17 mouse cellular contexts compared by ENCODE assay signal in the genomic region with DNA sequence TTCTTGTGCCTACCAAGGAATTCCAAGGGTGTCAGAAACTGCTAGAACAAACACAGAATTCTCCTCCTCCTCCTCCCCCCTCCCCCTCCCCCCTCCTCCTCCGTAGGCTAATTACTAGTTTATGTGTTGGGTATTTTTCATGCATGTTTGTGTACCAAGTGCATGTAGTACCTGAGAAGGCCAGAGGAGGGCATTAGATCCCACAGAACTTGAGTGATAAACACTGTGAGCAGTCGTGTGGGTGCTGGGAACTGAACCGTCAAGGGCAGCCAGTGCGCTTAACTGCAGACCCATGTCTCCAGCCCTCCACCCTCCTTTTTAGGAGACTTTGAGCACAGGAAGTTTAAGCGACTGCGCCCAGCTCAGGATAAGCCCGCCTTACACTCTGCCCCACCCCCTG.
DNase-seq lines count a peak whose midpoint lies in the region; ATAC-seq and TF ChIP-seq lines count a peak whose summit lies in the region.
"Had no signal": no experiment of that assay in that cellular context is flagged by ENCODE, and none has a peak within 500 bp of the region (broad histone marks: within the 10 kb centered on the region; RNA-seq: fewer than 3 reads in every experiment).

No protein-coding gene starts in this region.

- H3K4me3 ChIP-seq in hindbrain, postnatal 0 days (ENCODE audit: low read length) = no peak overlapping the region
- no peak overlapping the region for H3K4me3 ChIP-seq in hindbrain, embryonic 13.5 days
- no peak overlapping the region for H3K4me3 ChIP-seq in lung, postnatal 0 days (ENCODE audit: low read depth, low read length)
- H3K4me3 ChIP-seq in lung, adult 2 months (replicated peaks; ENCODE audit: extremely low read depth, low read depth, low read length) = no peak overlapping the region
- H3K4me3 ChIP-seq: embryonic facial prominence, embryonic 13.5 days; megakaryocyte, embryonic 14.5 days; neural tube, embryonic 13.5 days; stomach, embryonic 15.5 days had no signal

- DNase-seq in hindbrain, postnatal 0 days (ENCODE audit: low spot score) = no peak
- DNase-seq in lung, postnatal 0 days (ENCODE audit: low spot score) = no peak
- DNase-seq in lung, adult 2 months = no peak
- peak; percentile 77 for DNase-seq in ES-CJ7 (ENCODE audit: low read depth, low spot score)
- DNase-seq in induced T-regulatory cell, adult 2 months (ENCODE audit: low read depth) = peak; percentile 46
- no peak for DNase-seq in right cerebral cortex, postnatal 10 days (ENCODE audit: low spot score in 2 of 2)
- DNase-seq in gastrocnemius, postnatal 25 days = no peak
- DNase-seq: cerebellum, adult 18-20 months; heart, postnatal 4 days; left cerebral cortex, postnatal 4 days; thymus, postnatal 36 days had no signal

- peak; percentile 36 for TF ChIP-seq CTCF in hindbrain, postnatal 0 days (IDR thresholded peaks at IDR 0.05; ENCODE audit: low read depth)
- peak; percentile 38 for TF ChIP-seq CTCF in lung, postnatal 0 days (IDR thresholded peaks at IDR 0.05)
- no peak for TF ChIP-seq CTCF in lung, adult 2 months (IDR thresholded peaks at IDR 0.05; ENCODE audit: insufficient read depth, low read length)

- no peak for ATAC-seq in hindbrain, postnatal 0 days
- ATAC-seq in hindbrain, embryonic 13.5 days (ENCODE audit: low FRiP score) = no peak
- ATAC-seq in lung, postnatal 0 days = no peak
- ATAC-seq: inflammation-experienced regulatory T-cells, adult 6 months had no signal

- H3K4me1 ChIP-seq in hindbrain, postnatal 0 days (ENCODE audit: insufficient read depth, low read length) = peaks cover 6% of the 10 kb centered on the region; the same call in 1 of the 2 replicates
- H3K4me1 ChIP-seq in hindbrain, embryonic 13.5 days (replicated peaks) = peaks cover 19% of the 10 kb centered on the region
- H3K4me1 ChIP-seq in lung, postnatal 0 days (ENCODE audit: insufficient read depth, low read depth, low read length) = peaks cover 14% of the 10 kb centered on the region
- H3K4me1 ChIP-seq in lung, adult 2 months (ENCODE audit: control insufficient read depth, insufficient read depth, low read length) = peaks cover 9% of the 10 kb centered on the region
- H3K4me1 ChIP-seq: megakaryocyte, embryonic 14.5 days had no signal

- TF ChIP-seq EP300 in lung, postnatal 0 days (IDR thresholded peaks at IDR 0.05) = no peak

- no peak overlapping the region for H3K27ac ChIP-seq in hindbrain, postnatal 0 days
- no peak overlapping the region for H3K27ac ChIP-seq in hindbrain, embryonic 13.5 days
- H3K27ac ChIP-seq in lung, postnatal 0 days (ENCODE audit: low read length) = no peak overlapping the region
- H3K27ac ChIP-seq: neural tube, embryonic 13.5 days had no signal

- no peak overlapping the region for H3K4me2 ChIP-seq in hindbrain, postnatal 0 days (ENCODE audit: low read depth, low read length)
- no peak overlapping the region for H3K4me2 ChIP-seq in hindbrain, embryonic 13.5 days
- H3K4me2 ChIP-seq in lung, postnatal 0 days (replicated peaks; ENCODE audit: low read depth, low read length) = no peak overlapping the region
- H3K4me2 ChIP-seq: embryonic facial prominence, embryonic 13.5 days; neural tube, embryonic 13.5 days; stomach, embryonic 15.5 days had no signal

- H3K27me3 ChIP-seq in hindbrain, postnatal 0 days (ENCODE audit: insufficient read depth, low read length) = no peaks in the 10 kb centered on the region
- H3K27me3 ChIP-seq in hindbrain, embryonic 13.5 days = peaks cover 13% of the 10 kb centered on the region; the same call in 1 of the 2 replicates
- no peaks in the 10 kb centered on the region for H3K27me3 ChIP-seq in lung, postnatal 0 days (replicated peaks; ENCODE audit: insufficient read depth, low read length)
- H3K27me3 ChIP-seq: neural tube, embryonic 13.5 days; stomach, embryonic 15.5 days had no signal

- H3K36me3 ChIP-seq in hindbrain, postnatal 0 days (ENCODE audit: insufficient read depth, low read length) = no peaks in the 10 kb centered on the region
- H3K36me3 ChIP-seq in hindbrain, embryonic 13.5 days = peaks cover 3% of the 10 kb centered on the region; the same call in 1 of the 2 replicates
- H3K36me3 ChIP-seq in lung, postnatal 0 days (ENCODE audit: insufficient read depth, low read length) = no peaks in the 10 kb centered on the region
- H3K36me3 ChIP-seq: neural tube, embryonic 13.5 days had no signal

- WGBS in hindbrain, postnatal 0 days = 92% methylated on average over 7 of the region's 7 CpGs
- WGBS in hindbrain, embryonic 13.5 days = 96% methylated on average over 6 of the region's 7 CpGs
- 86% methylated on average over 7 of the region's 7 CpGs for WGBS in lung, postnatal 0 days
- 88% methylated on average over 7 of the region's 7 CpGs for WGBS in lung, adult 2 months

- TF ChIP-seq POLR2A in lung, adult 2 months (IDR thresholded peaks at IDR 0.05; ENCODE audit: borderline replicate concordance, extremely low read depth, low read depth, low read length) = no peak

- no peaks in the 10 kb centered on the region for H3K9me3 ChIP-seq in hindbrain, postnatal 0 days (ENCODE audit: low read length)
- peaks cover 3% of the 10 kb centered on the region; the same call in 1 of the 2 replicates for H3K9me3 ChIP-seq in hindbrain, embryonic 13.5 days
- H3K9me3 ChIP-seq in lung, postnatal 0 days (ENCODE audit: low read length) = no peaks in the 10 kb centered on the region
- H3K9me3 ChIP-seq: stomach, embryonic 15.5 days had no signal

- H3K9ac ChIP-seq in hindbrain, postnatal 0 days (replicated peaks; ENCODE audit: low read length) = no peak overlapping the region
- H3K9ac ChIP-seq in hindbrain, embryonic 13.5 days = no peak overlapping the region
- no peak overlapping the region for H3K9ac ChIP-seq in lung, postnatal 0 days (replicated peaks; ENCODE audit: low read depth)
- H3K9ac ChIP-seq: embryonic facial prominence, embryonic 13.5 days; neural tube, embryonic 13.5 days; stomach, embryonic 15.5 days had no signal

Comparison
In these comparisons a context has a peak if more than half of its experiments do, and no peak if none do; other contexts are left out.
1. DNase-seq: peak in ES-CJ7 (single experiment) and induced T-regulatory cell, adult 2 months (single experiment); none in hindbrain, postnatal 0 days (single experiment), lung, postnatal 0 days (single experiment), lung, adult 2 months (single experiment), right cerebral cortex, postnatal 10 days (0 of 2) and gastrocnemius, postnatal 25 days (single experiment).